Mouse (Mus musculus) embryo, embryonic 10.5 days (tissue): Measurements from ENCODE around the gene Tecr.

Source experiments
- DNase-seq: peaks from one replicate; pipeline ENCODE4 v3.0.0-alpha.2; 2015; ENCODE audit warnings: low spot score

Tecr gene

DNA sequence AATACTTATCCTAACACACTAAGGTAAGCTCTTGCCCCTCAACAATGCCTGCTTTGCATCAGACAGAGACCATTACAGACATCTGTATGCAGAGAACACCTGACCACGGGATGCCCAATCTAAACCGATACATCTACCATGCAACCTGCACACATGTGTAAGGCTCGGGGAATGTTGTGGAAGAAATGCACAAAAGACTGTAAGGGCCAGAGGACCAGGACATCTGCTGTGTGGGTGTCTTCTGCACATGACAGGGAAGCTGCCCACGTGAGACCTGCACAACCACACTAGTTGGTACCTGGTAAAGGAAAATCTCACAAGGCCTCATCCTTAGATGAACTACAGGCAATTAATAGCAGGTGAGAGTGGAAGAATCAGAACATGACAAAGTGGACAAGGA is 44.5 kb downstream of the Tecr start:
- no peak for DNase-seq

DNA sequence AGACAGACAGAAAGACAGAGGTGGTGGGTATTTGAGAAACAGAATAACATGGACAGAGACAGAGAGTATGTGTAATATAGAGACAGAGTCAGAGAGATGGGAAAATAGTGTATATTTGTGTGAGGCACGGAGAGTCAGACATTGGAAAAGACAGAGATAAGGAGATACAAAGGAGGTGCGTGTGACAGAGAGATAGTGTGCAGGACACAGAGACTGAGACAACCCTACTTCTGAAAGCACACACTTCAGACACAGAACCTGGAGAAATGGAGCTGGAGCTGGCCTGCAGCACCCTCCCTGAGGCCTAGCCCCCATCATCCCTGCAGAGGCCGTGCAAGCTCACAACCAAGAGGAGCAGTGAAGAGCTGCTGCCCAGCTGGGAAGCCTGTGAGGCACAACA is 45.1 kb downstream of the Tecr start:
- no peak for DNase-seq

- no peak for DNase-seq
Measured at GRCm38 (mm10) chr8:83535736-83536135, 72.0 kb downstream of the Tecr start, which contains the start of gene Olfr370. Olfr370 (plus strand) TSS chr8:83535780.

- DNase-seq = no peak
Measured at GRCm38 (mm10) chr8:83534802-83535201, 73.0 kb downstream of the Tecr start.
